Mouse (Mus musculus) liver, adult 2 months (tissue): ENCODE data around the gene Cdyl2.

ENCODE experiments used
- CTCF ChIP-seq: fragments of 200-500 bp; IDR thresholded peaks from 2 replicates; pipeline ENCODE4 v1.5.1; 2011; ENCODE audit warnings: low read depth, low read length, control low read depth
- POLR2A ChIP-seq: fragments of 200-500 bp; IDR thresholded peaks from 2 replicates; pipeline ENCODE4 v1.6.1; 2011; ENCODE audit warnings: low read length, control low read depth; ENCODE audit not compliant: insufficient read depth; ENCODE audit errors: extremely low read depth

- TF ChIP-seq POLR2A (no peak), CTCF (no peak)
Measured at GRCm38 (mm10) chr8:116552778-116553177, 180.0 kb downstream of the Cdyl2 start.
